Mouse (Mus musculus) thymus, postnatal 14 days (tissue): Measurements from ENCODE around the gene Morn3.
A peak's percentile ranks its signal among the peaks of the same experiment; 100 is the strongest.

Source experiments
- DNase-seq: peaks from one replicate; pipeline ENCODE4 v3.0.0; 2021

Morn3 gene

GRCm38 (mm10) chr5:122989551-122990330 lies 57.1 kb downstream of the Morn3 start, which contains the start of gene Kdm2b:
TSS of gene Kdm2b (minus strand) at chr5:122989823.
- DNase-seq = peak; percentile 44

GRCm38 (mm10) chr5:122989001-122989525 lies 57.8 kb downstream of the Morn3 start:
- peak; percentile 89 for DNase-seq

GRCm38 (mm10) chr5:122988021-122988751 lies 58.6 kb downstream of the Morn3 start:
- DNase-seq = peak; percentile 81

- peak; percentile 66 for DNase-seq
These were observed 59.4 kb downstream of the Morn3 start for GRCm38 (mm10) chr5:122987211-122988020.

- DNase-seq = no peak
These were observed 60.7 kb downstream of the Morn3 start for GRCm38 (mm10) chr5:122986091-122986493.
